Mouse (Mus musculus) heart, postnatal 0 days (tissue): ENCODE measurements around the gene Il13. TPM values are rescaled to one million over a fixed set of nuclear protein-coding genes. Genes with fewer than 3 reads are reported as not detected.

Experiments
- ATAC-seq: fragments of 200-750 bp; cut with Nextera tagmentation; 2 replicates; pipeline ENCODE4 v1.8.0; 2017; ENCODE audit warnings: low read depth, moderate number of reproducible peaks, moderate library complexity; ENCODE audit not compliant: insufficient read depth
- DNase-seq: peaks from one replicate; pipeline ENCODE4 v3.0.0-alpha.2; 2016; ENCODE audit warnings: low spot score
- H3K27ac ChIP-seq: fragments of 300-500 bp; sonication (generic); 2 replicates; pipeline ENCODE4 v1.5.1; 2014; ENCODE audit warnings: low read depth, mild to moderate bottlenecking
- H3K27me3 ChIP-seq: fragments of 300-500 bp; sonication (generic); 2 replicates; pipeline ENCODE4 v1.6.1; 2014; ENCODE audit warnings: low read length, mixed read lengths; ENCODE audit not compliant: control insufficient read depth, insufficient read depth
- H3K36me3 ChIP-seq: fragments of 300-500 bp; sonication (generic); replicated peaks from 2 replicates; pipeline ENCODE4 v1.6.1; 2014; ENCODE audit warnings: low read length, mixed read lengths; ENCODE audit not compliant: control insufficient read depth, insufficient read depth
- H3K4me1 ChIP-seq: fragments of 300-500 bp; sonication (generic); 2 replicates; pipeline ENCODE4 v1.6.1; 2014; ENCODE audit warnings: antibody characterized with exemption; ENCODE audit not compliant: control insufficient read depth, insufficient read depth
- H3K4me2 ChIP-seq: fragments of 300-500 bp; sonication (generic); 2 replicates; pipeline ENCODE4 v1.6.1; 2014; ENCODE audit warnings: low read depth, mild to moderate bottlenecking, low read length, moderate library complexity
- H3K4me3 ChIP-seq: fragments of 300-500 bp; sonication (generic); 2 replicates; pipeline ENCODE4 v1.5.1; 2014; ENCODE audit warnings: low read depth, low read length
- H3K9ac ChIP-seq: fragments of 300-500 bp; sonication (generic); replicated peaks from 2 replicates; pipeline ENCODE4 v1.6.1; 2014; ENCODE audit warnings: low read depth, low read length, mixed read lengths
- H3K9me3 ChIP-seq: fragments of 300-500 bp; sonication (generic); replicated peaks from 2 replicates; pipeline ENCODE4 v1.6.1; 2016; ENCODE audit warnings: low read length; ENCODE audit not compliant: control insufficient read depth
- CTCF ChIP-seq: IDR thresholded peaks from 2 replicates; pipeline ENCODE4 v1.5.1; 2016; ENCODE audit warnings: antibody characterized with exemption, control low read depth, low read depth
- EP300 ChIP-seq: IDR thresholded peaks from 2 replicates; pipeline ENCODE4 v1.6.1; 2016; ENCODE audit warnings: antibody characterized with exemption, low read depth
- WGBS: fragments of 180-500 bp; shearing (Covaris S2); extraction: QIAGEN DNeasy Blood & Tissue Kit; methylation state at CpG from one replicate; pipeline ENCODE4 v1.1.7; 2014; 5-methylcytosine and 5-hydroxymethylcytosine counted together
- polyA plus RNA-seq: library from polyadenylated mRNA; unstranded; fragments of >200 nt; fragmentation: Nextera tagmentation; extraction: Ambion mirVana; gene quantifications from 2 replicates; pipeline ENCODE4 v1.2.1, GENCODE M21; 2015
- total RNA-seq: library from RNA; depleted of rRNA; stranded (reverse); fragments of >200 nt; gene quantifications from 2 replicates; pipeline ENCODE4 v1.2.3, GENCODE M21; 2014; ENCODE audit warnings: low replicate concordance

The Il13 gene
- total and polyA plus RNA-seq, 2 experiments from 2014 or later: not detected

- 73% methylated on average over 4 of the region's 4 CpGs for WGBS
- no peaks in the 10 kb centered on the region for H3K36me3 ChIP-seq
- DNase-seq (no peak), ATAC-seq (no peak)
- H3K9me3 ChIP-seq: no peaks in the 10 kb centered on the region
- no peak overlapping the region for H3K27ac ChIP-seq
- no peak overlapping the region for H3K4me3 ChIP-seq
- TF ChIP-seq CTCF: no peak
- TF ChIP-seq EP300: no peak
- no peaks in the 10 kb centered on the region for H3K27me3 ChIP-seq
- no peak overlapping the region for H3K4me2 ChIP-seq
- H3K4me1 ChIP-seq: no peaks in the 10 kb centered on the region
- no peak overlapping the region for H3K9ac ChIP-seq
Observed at GRCm38 (mm10) chr11:53620094-53620493, 14.4 kb downstream of the Il13 start.

- Histone ChIP-seq H3K27ac (no peak overlapping the region), H3K27me3 (no peaks in the 10 kb centered on the region), H3K4me2 (no peak overlapping the region), H3K36me3 (no peaks in the 10 kb centered on the region), H3K9me3 (no peaks in the 10 kb centered on the region), H3K4me3 (no peak overlapping the region), H3K9ac (no peak overlapping the region), H3K4me1 (no peaks in the 10 kb centered on the region)
- 62% methylated on average over 6 of the region's 6 CpGs for WGBS
- DNase-seq (no peak), ATAC-seq (no peak)
- TF ChIP-seq EP300 (no peak), CTCF (no peak)
Observed at GRCm38 (mm10) chr11:53619428-53619827, 15.1 kb downstream of the Il13 start.

- Histone ChIP-seq H3K9ac (no peak within 1 kb of the TSS), H3K9me3 (no peaks in the 10 kb centered on the region), H3K27me3 (no peaks in the 10 kb centered on the region), H3K4me1 (no peaks in the 10 kb centered on the region), H3K36me3 (no peaks in the 10 kb centered on the region), H3K4me3 (no peak within 1 kb of the TSS), H3K27ac (no peak within 1 kb of the TSS), H3K4me2 (no peak within 1 kb of the TSS)
- WGBS: 53% methylated on average over 7 of the region's 7 CpGs
- no peak for ATAC-seq
- no peak for DNase-seq
- TF ChIP-seq EP300: no peak
- no peak for TF ChIP-seq CTCF
Observed at GRCm38 (mm10) chr11:53618619-53619198, 15.8 kb downstream of the Il13 start, which contains the start of gene Il4. TSS of gene Il4 (minus strand) at chr11:53618669.

GRCm38 (mm10) chr11:53617562-53618109 is 16.9 kb downstream of the Il13 start:
- TF ChIP-seq EP300 (no peak), CTCF (no peak)
- 64% methylated on average over 4 of the region's 4 CpGs for WGBS
- H3K27me3 ChIP-seq: no peaks in the 10 kb centered on the region
- H3K36me3 ChIP-seq: no peaks in the 10 kb centered on the region
- H3K4me1 ChIP-seq: no peaks in the 10 kb centered on the region
- H3K27ac ChIP-seq: no peak overlapping the region
- no peak overlapping the region for H3K4me3 ChIP-seq
- H3K9me3 ChIP-seq: no peaks in the 10 kb centered on the region
- H3K4me2 ChIP-seq: no peak overlapping the region
- DNase-seq (no peak), ATAC-seq (no peak)
- H3K9ac ChIP-seq: no peak overlapping the region

- Histone ChIP-seq H3K27ac (no peak overlapping the region), H3K36me3 (no peaks in the 10 kb centered on the region), H3K9me3 (no peaks in the 10 kb centered on the region), H3K27me3 (no peaks in the 10 kb centered on the region), H3K4me1 (no peaks in the 10 kb centered on the region), H3K4me3 (no peak overlapping the region), H3K4me2 (no peak overlapping the region), H3K9ac (no peak overlapping the region)
- WGBS: 80% methylated on average over 8 of the region's 8 CpGs
- DNase-seq: no peak
- no peak for ATAC-seq
- TF ChIP-seq CTCF (no peak), EP300 (no peak)
Observed at GRCm38 (mm10) chr11:53616748-53617558, 17.5 kb downstream of the Il13 start.
